Mouse (Mus musculus) stomach, postnatal 0 days (tissue): ENCODE data around the gene Rab6b.

Experiments
- CTCF ChIP-seq: IDR thresholded peaks from 2 replicates; pipeline ENCODE4 v1.5.1; 2016; ENCODE audit warnings: antibody characterized with exemption, low read depth, mild to moderate bottlenecking, moderate library complexity
- EP300 ChIP-seq: optimal IDR thresholded peaks from 2 replicates; pipeline ENCODE3; 2016; ENCODE audit warnings: antibody characterized with exemption

DNA sequence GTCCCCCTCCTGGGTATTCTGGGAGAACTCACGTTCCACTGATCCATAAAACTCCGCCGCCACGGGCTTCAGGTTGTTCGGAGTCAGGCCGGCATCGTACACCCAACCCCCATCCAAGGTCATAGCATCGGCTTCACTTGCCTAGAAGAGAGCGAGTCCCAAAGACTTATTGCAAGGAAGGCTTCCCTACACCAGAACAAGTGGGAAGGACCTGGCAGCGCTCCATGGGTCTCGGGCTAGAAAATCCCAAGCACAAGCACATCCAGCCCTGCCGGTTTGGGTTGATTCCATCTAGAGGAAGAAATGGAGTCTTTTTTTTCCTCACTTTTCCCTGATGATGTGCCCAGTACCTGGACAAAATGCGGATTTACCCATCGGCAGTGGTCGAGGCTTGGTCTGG, 115.2 kb downstream of the Rab6b start:
- TF ChIP-seq CTCF (no peak), EP300 (no peak)
